In genomic region chr1:81737111-81737833, GRCm38 (mm10) we compare ENCODE assay signal across 24 mouse cellular contexts.
DNase-seq lines count a peak whose midpoint lies in the region; ATAC-seq and TF ChIP-seq lines count a peak whose summit lies in the region.
"Had no signal": no experiment of that assay in that cellular context is flagged by ENCODE, and none has a peak within 500 bp of the region (broad histone marks: within the 10 kb centered on the region; RNA-seq: fewer than 3 reads in every experiment).

No protein-coding gene starts in this region.

- peaks cover 18% of the 10 kb centered on the region for H3K4me1 ChIP-seq in forebrain, embryonic 10.5 days
- 0 out of 2 replicates have a peak, but pooled peaks cover 3% of the 10 kb centered on the region for H3K4me1 ChIP-seq in forebrain, embryonic 12.5 days
- H3K4me1 ChIP-seq in hindbrain, embryonic 11.5 days (replicated peaks; ENCODE audit: control insufficient read depth, insufficient read depth, low read length): no peaks in the 10 kb centered on the region
- H3K4me1 ChIP-seq in hindbrain, embryonic 12.5 days: peaks cover 4% of the 10 kb centered on the region; the same call in 1 of the 2 replicates
- H3K4me1 ChIP-seq in limb, embryonic 14.5 days (ENCODE audit: control insufficient read depth, insufficient read depth, low read length): no peaks in the 10 kb centered on the region; the same call in 1 of the 2 replicates
- peaks cover 6% of the 10 kb centered on the region; the same call in 1 of the 2 replicates for H3K4me1 ChIP-seq in limb, embryonic 10.5 days
- no peaks in the 10 kb centered on the region for H3K4me1 ChIP-seq in embryonic facial prominence, embryonic 14.5 days (ENCODE audit: control insufficient read depth, insufficient read depth, low read length)
- H3K4me1 ChIP-seq: embryonic facial prominence, embryonic 12.5 days; liver, embryonic 13.5 days; midbrain, embryonic 12.5 days had no signal

- ATAC-seq in forebrain, embryonic 12.5 days (ENCODE audit: low FRiP score): no peak
- 0 out of 2 replicates have a peak, but pooled peaks have one; percentile 59 for ATAC-seq in hindbrain, embryonic 11.5 days (ENCODE audit: low FRiP score)
- ATAC-seq in hindbrain, embryonic 12.5 days (ENCODE audit: low FRiP score): no peak
- no peak for ATAC-seq in limb, embryonic 14.5 days (ENCODE audit: low FRiP score, low read depth)
- ATAC-seq in embryonic facial prominence, embryonic 14.5 days (ENCODE audit: low read depth): no peak
- ATAC-seq: CD4-positive, CD25-positive, alpha-beta regulatory T cell, adult 4 months; forebrain, embryonic 16.5 days had no signal

- no peaks in the 10 kb centered on the region for H3K9me3 ChIP-seq in forebrain, embryonic 10.5 days
- no peaks in the 10 kb centered on the region for H3K9me3 ChIP-seq in forebrain, embryonic 12.5 days
- no peaks in the 10 kb centered on the region for H3K9me3 ChIP-seq in hindbrain, embryonic 11.5 days (ENCODE audit: control insufficient read depth, low read length)
- H3K9me3 ChIP-seq in hindbrain, embryonic 12.5 days (replicated peaks): no peaks in the 10 kb centered on the region
- no peaks in the 10 kb centered on the region for H3K9me3 ChIP-seq in limb, embryonic 14.5 days (ENCODE audit: control insufficient read depth, low read length)
- no peaks in the 10 kb centered on the region for H3K9me3 ChIP-seq in limb, embryonic 10.5 days (replicated peaks)
- H3K9me3 ChIP-seq in embryonic facial prominence, embryonic 14.5 days (ENCODE audit: control insufficient read depth, low read length): no peaks in the 10 kb centered on the region
- H3K9me3 ChIP-seq: embryonic facial prominence, embryonic 12.5 days; limb, embryonic 13.5 days; liver, embryonic 13.5 days; midbrain, embryonic 12.5 days; neural tube, embryonic 13.5 days had no signal

- peak overlapping the region; percentile 20; the same call in 1 of the 2 replicates for H3K27ac ChIP-seq in forebrain, embryonic 10.5 days
- no peak overlapping the region for H3K27ac ChIP-seq in forebrain, embryonic 12.5 days
- H3K27ac ChIP-seq in hindbrain, embryonic 11.5 days (ENCODE audit: low read depth, low read length): no peak overlapping the region
- H3K27ac ChIP-seq in hindbrain, embryonic 12.5 days: no peak overlapping the region
- no peak overlapping the region for H3K27ac ChIP-seq in limb, embryonic 14.5 days (replicated peaks; ENCODE audit: low read depth, low read length)
- H3K27ac ChIP-seq in limb, embryonic 10.5 days: no peak overlapping the region
- no peak overlapping the region for H3K27ac ChIP-seq in embryonic facial prominence, embryonic 14.5 days (replicated peaks; ENCODE audit: low read depth, low read length)
- H3K27ac ChIP-seq: embryonic facial prominence, embryonic 12.5 days; limb, embryonic 13.5 days; liver, embryonic 13.5 days; midbrain, embryonic 12.5 days; neural tube, embryonic 13.5 days had no signal

- H3K9ac ChIP-seq in forebrain, embryonic 12.5 days: no peak overlapping the region
- H3K9ac ChIP-seq in hindbrain, embryonic 11.5 days (ENCODE audit: low read depth, low read length): no peak overlapping the region
- no peak overlapping the region for H3K9ac ChIP-seq in hindbrain, embryonic 12.5 days
- H3K9ac ChIP-seq in limb, embryonic 14.5 days (ENCODE audit: low read depth, low read length, severe bottlenecking): no peak overlapping the region
- no peak overlapping the region for H3K9ac ChIP-seq in embryonic facial prominence, embryonic 14.5 days (ENCODE audit: low read depth, low read length)
- H3K9ac ChIP-seq: embryonic facial prominence, embryonic 12.5 days; limb, embryonic 13.5 days; liver, embryonic 13.5 days; midbrain, embryonic 12.5 days; neural tube, embryonic 13.5 days had no signal

- no peak overlapping the region for H3K4me3 ChIP-seq in forebrain, embryonic 10.5 days
- H3K4me3 ChIP-seq in forebrain, embryonic 12.5 days (replicated peaks): no peak overlapping the region
- no peak overlapping the region for H3K4me3 ChIP-seq in hindbrain, embryonic 11.5 days (ENCODE audit: low read depth, low read length)
- H3K4me3 ChIP-seq in hindbrain, embryonic 12.5 days: no peak overlapping the region
- no peak overlapping the region for H3K4me3 ChIP-seq in limb, embryonic 14.5 days (replicated peaks; ENCODE audit: low read length)
- no peak overlapping the region for H3K4me3 ChIP-seq in limb, embryonic 10.5 days
- no peak overlapping the region for H3K4me3 ChIP-seq in embryonic facial prominence, embryonic 14.5 days (ENCODE audit: low read depth, low read length)
- H3K4me3 ChIP-seq: embryonic facial prominence, embryonic 12.5 days; limb, embryonic 13.5 days; liver, embryonic 13.5 days; midbrain, embryonic 12.5 days; neural tube, embryonic 13.5 days had no signal

- no peaks in the 10 kb centered on the region for H3K27me3 ChIP-seq in forebrain, embryonic 10.5 days (ENCODE audit: poor library complexity, severe bottlenecking)
- no peaks in the 10 kb centered on the region for H3K27me3 ChIP-seq in forebrain, embryonic 12.5 days
- no peaks in the 10 kb centered on the region for H3K27me3 ChIP-seq in hindbrain, embryonic 11.5 days (ENCODE audit: control insufficient read depth, insufficient read depth, low read length)
- no peaks in the 10 kb centered on the region for H3K27me3 ChIP-seq in hindbrain, embryonic 12.5 days
- no peaks in the 10 kb centered on the region for H3K27me3 ChIP-seq in limb, embryonic 14.5 days (ENCODE audit: control insufficient read depth, insufficient read depth, low read length)
- no peaks in the 10 kb centered on the region for H3K27me3 ChIP-seq in limb, embryonic 10.5 days (ENCODE audit: low read depth, poor library complexity, severe bottlenecking)
- no peaks in the 10 kb centered on the region for H3K27me3 ChIP-seq in embryonic facial prominence, embryonic 14.5 days (replicated peaks; ENCODE audit: control insufficient read depth, insufficient read depth, low read length)
- H3K27me3 ChIP-seq: embryonic facial prominence, embryonic 12.5 days; limb, embryonic 13.5 days; liver, embryonic 13.5 days; midbrain, embryonic 12.5 days; neural tube, embryonic 13.5 days had no signal

- no peaks in the 10 kb centered on the region for H3K36me3 ChIP-seq in forebrain, embryonic 10.5 days (replicated peaks)
- no peaks in the 10 kb centered on the region for H3K36me3 ChIP-seq in forebrain, embryonic 12.5 days (replicated peaks)
- H3K36me3 ChIP-seq in hindbrain, embryonic 11.5 days (ENCODE audit: control insufficient read depth, insufficient read depth, low read length): no peaks in the 10 kb centered on the region
- H3K36me3 ChIP-seq in hindbrain, embryonic 12.5 days: no peaks in the 10 kb centered on the region
- no peaks in the 10 kb centered on the region for H3K36me3 ChIP-seq in limb, embryonic 14.5 days (ENCODE audit: control insufficient read depth, insufficient read depth, low read length)
- H3K36me3 ChIP-seq in limb, embryonic 10.5 days: no peaks in the 10 kb centered on the region
- H3K36me3 ChIP-seq in embryonic facial prominence, embryonic 14.5 days (ENCODE audit: control insufficient read depth, insufficient read depth, low read length): no peaks in the 10 kb centered on the region
- H3K36me3 ChIP-seq: embryonic facial prominence, embryonic 12.5 days; limb, embryonic 13.5 days; liver, embryonic 13.5 days; midbrain, embryonic 12.5 days; neural tube, embryonic 13.5 days had no signal

- TF ChIP-seq POLR2A in limb, embryonic 14.5 days (IDR thresholded peaks at IDR 0.05; ENCODE audit: borderline replicate concordance, extremely low read depth, insufficient read depth, insufficient read length): no peak

- H3K4me2 ChIP-seq in forebrain, embryonic 12.5 days: no peak overlapping the region
- H3K4me2 ChIP-seq in hindbrain, embryonic 11.5 days (replicated peaks; ENCODE audit: low read depth, low read length): no peak overlapping the region
- H3K4me2 ChIP-seq in hindbrain, embryonic 12.5 days (replicated peaks): no peak overlapping the region
- no peak overlapping the region for H3K4me2 ChIP-seq in limb, embryonic 14.5 days (replicated peaks; ENCODE audit: low read depth, low read length, severe bottlenecking)
- no peak overlapping the region for H3K4me2 ChIP-seq in embryonic facial prominence, embryonic 14.5 days (ENCODE audit: low read depth, low read length)
- H3K4me2 ChIP-seq: embryonic facial prominence, embryonic 12.5 days; limb, embryonic 13.5 days; liver, embryonic 13.5 days; midbrain, embryonic 12.5 days; neural tube, embryonic 13.5 days had no signal

- no peak for DNase-seq in forebrain, embryonic 10.5 days (ENCODE audit: extremely low spot score, low spot score)
- DNase-seq in hindbrain, embryonic 11.5 days (ENCODE audit: low spot score): no peak
- DNase-seq in limb, embryonic 14.5 days (ENCODE audit: low spot score): peak; percentile 11
- no peak for DNase-seq in limb, embryonic 10.5 days (ENCODE audit: low spot score)
- peak; percentile 37 for DNase-seq in embryonic facial prominence, embryonic 14.5 days (ENCODE audit: low spot score)
- DNase-seq: adrenal gland, postnatal 14 days; cerebellum, adult 9-10 months; gastrocnemius, postnatal 14 days; heart, postnatal 36 days; kidney, adult 8-10 months; kidney, postnatal 14 days; liver, embryonic 13.5 days; lung, adult 2 months; lung, postnatal 14 days; right cerebral cortex, postnatal 4 days; thymus, postnatal 14 days had no signal

- 85% methylated on average over 6 of the region's 6 CpGs for WGBS in forebrain, embryonic 10.5 days
- WGBS in forebrain, embryonic 12.5 days: 88% methylated on average over 6 of the region's 6 CpGs
- whole genome bisulfite sequencing in hindbrain, embryonic 11.5 days: 58% methylated on average over 6 of the region's 6 CpGs
- 50% methylated on average over 6 of the region's 6 CpGs for WGBS in hindbrain, embryonic 12.5 days
- WGBS in limb, embryonic 14.5 days: 78% methylated on average over 6 of the region's 6 CpGs
- WGBS in limb, embryonic 10.5 days: 92% methylated on average over 6 of the region's 6 CpGs
- 69% methylated on average over 6 of the region's 6 CpGs for WGBS in embryonic facial prominence, embryonic 14.5 days

Comparison
In these comparisons a context has a peak if more than half of its experiments do, and no peak if none do; other contexts are left out.
1. DNase-seq: peak in limb, embryonic 14.5 days (single experiment) and embryonic facial prominence, embryonic 14.5 days (single experiment); none in forebrain, embryonic 10.5 days (single experiment), hindbrain, embryonic 11.5 days (single experiment) and limb, embryonic 10.5 days (single experiment).